Mouse (Mus musculus) heart, embryonic 14.5 days (tissue): ENCODE results near the gene Tbc1d25. TPM values are rescaled to one million over a fixed set of nuclear protein-coding genes. Genes with fewer than 3 reads are reported as not detected.

ENCODE experiments used
- ATAC-seq: fragments of 200-750 bp; cut with Nextera tagmentation; 2 replicates; pipeline ENCODE4 v1.8.0; 2017; ENCODE audit warnings: low read depth, moderate TSS enrichment; ENCODE audit not compliant: insufficient number of reproducible peaks, insufficient read depth, low FRiP score
- H3K27ac ChIP-seq, 2 experiments: fragments of 200-500 bp in 1 of 2; fragments of 300-500 bp in 1 of 2; sonication (generic) in 1 of 2; replicated peaks in 1 of 2; 2 replicates each; pipeline ENCODE4 v1.5.1; 2012 to 2014; ENCODE audit warnings: low read depth in 2 of 2, low read length in 2 of 2, control low read depth in 1 of 2, mild to moderate bottlenecking in 1 of 2, mixed read lengths in 1 of 2; ENCODE audit not compliant: control insufficient read depth in 1 of 2, insufficient read depth in 1 of 2
- H3K27me3 ChIP-seq: fragments of 300-500 bp; sonication (generic); 2 replicates; pipeline ENCODE4 v1.6.1; 2014; ENCODE audit warnings: mild to moderate bottlenecking, low read length, control low read depth; ENCODE audit not compliant: control insufficient read depth, insufficient read depth
- H3K36me3 ChIP-seq: fragments of 300-500 bp; sonication (generic); 2 replicates; pipeline ENCODE4 v1.6.1; 2014; ENCODE audit warnings: mild to moderate bottlenecking, control low read depth, low read length, mixed read lengths; ENCODE audit not compliant: control insufficient read depth, insufficient read depth
- H3K4me1 ChIP-seq, 2 experiments: fragments of 200-500 bp in 1 of 2; fragments of 300-500 bp in 1 of 2; sonication (generic) in 1 of 2; 2 replicates each; pipeline ENCODE4 v1.6.1; 2012 to 2014; ENCODE audit warnings: low read length in 2 of 2, control low read depth in 1 of 2, mixed read lengths in 1 of 2; ENCODE audit not compliant: control insufficient read depth in 2 of 2, insufficient read depth in 2 of 2
- H3K4me2 ChIP-seq: fragments of 300-500 bp; sonication (generic); 2 replicates; pipeline ENCODE4 v1.6.1; 2014; ENCODE audit warnings: mild to moderate bottlenecking, low read length
- H3K4me3 ChIP-seq, 2 experiments: fragments of 200-500 bp in 1 of 2; fragments of 300-500 bp in 1 of 2; sonication (generic) in 1 of 2; 2 replicates each; pipeline ENCODE4 v1.5.1; 2012 to 2014; ENCODE audit warnings: low read length in 2 of 2, mild to moderate bottlenecking in 2 of 2, control low read depth in 1 of 2, low read depth in 1 of 2, moderate library complexity in 1 of 2; ENCODE audit not compliant: control insufficient read depth in 1 of 2, insufficient read depth in 1 of 2
- H3K9ac ChIP-seq: fragments of 300-500 bp; sonication (generic); 2 replicates; pipeline ENCODE4 v1.6.1; 2014; ENCODE audit warnings: mild to moderate bottlenecking, low read length
- H3K9me3 ChIP-seq: fragments of 300-500 bp; sonication (generic); 2 replicates; pipeline ENCODE4 v1.6.1; 2016; ENCODE audit warnings: low read length, control low read depth; ENCODE audit not compliant: control insufficient read depth
- WGBS: fragments of 180-500 bp; shearing (Covaris S2); extraction: QIAGEN DNeasy Blood & Tissue Kit; methylation state at CpG from one replicate; pipeline ENCODE4 v1.1.7; 2014; 5-methylcytosine and 5-hydroxymethylcytosine counted together
- polyA plus RNA-seq: library from polyadenylated mRNA; unstranded; fragments of >200 nt; fragmentation: Nextera tagmentation; extraction: Ambion mirVana; gene quantifications from 2 replicates; pipeline ENCODE4 v1.2.1, GENCODE M21; 2014

Tbc1d25 gene
- polyA plus RNA-seq, result 10.4 and 12.0 TPM in 2 replicates

- Histone ChIP-seq H3K4me3 (peak within 1 kb of the TSS; percentile 62 to 89), H3K36me3 (peaks cover 23% of the 10 kb centered on the region), H3K4me2 (peak within 1 kb of the TSS; percentile 62), H3K9ac (peak within 1 kb of the TSS; percentile 78), H3K4me1 (no peaks in the 10 kb centered on the region), H3K27me3 (no peaks in the 10 kb centered on the region), H3K27ac (peak within 1 kb of the TSS; percentile 44 to 75; a peak in 3 of 4 replicates), H3K9me3 (no peaks in the 10 kb centered on the region)
- peak; percentile 91 for ATAC-seq
- WGBS, result 15% methylated on average over 56 of the region's 56 CpGs
Measured at GRCm38 (mm10) chrX:8175504-8176385, at the start of gene Tbc1d25. Tbc1d25 (minus strand) TSS chrX:8176181.

- H3K9me3 ChIP-seq, result no peaks in the 10 kb centered on the region
- H3K27me3 ChIP-seq, result no peaks in the 10 kb centered on the region
Measured at GRCm38 (mm10) chrX:8223473-8223872, 47.5 kb upstream of the Tbc1d25 start.

GRCm38 (mm10) chrX:8222678-8223421, 46.9 kb upstream of the Tbc1d25 start:
- no peak overlapping the region for H3K27ac ChIP-seq
- WGBS, result 53% methylated on average over 7 of the region's 7 CpGs
- 0 out of 4 replicates have a peak, but pooled peaks cover 0 to 2% of the 10 kb centered on the region in 2 experiments for H3K4me1 ChIP-seq
- no peaks in the 10 kb centered on the region for H3K27me3 ChIP-seq
- ATAC-seq, result no peak
- no peak overlapping the region for H3K9ac ChIP-seq
- no peak overlapping the region for H3K4me2 ChIP-seq
- no peaks in the 10 kb centered on the region for H3K9me3 ChIP-seq
- H3K4me3 ChIP-seq, result no peak overlapping the region
- no peaks in the 10 kb centered on the region for H3K36me3 ChIP-seq

More at GRCm38 (mm10) chrX:8223473-8223872, 47.5 kb upstream of the Tbc1d25 start:
- 72% methylated on average over 7 of the region's 7 CpGs for WGBS
- Histone ChIP-seq H3K27ac (no peak overlapping the region), H3K4me3 (no peak overlapping the region), H3K36me3 (no peaks in the 10 kb centered on the region), H3K4me1 (0 out of 4 replicates have a peak, but pooled peaks cover 0 to 2% of the 10 kb centered on the region in 2 experiments), H3K9ac (no peak overlapping the region), H3K4me2 (no peak overlapping the region)
- no peak for ATAC-seq

GRCm38 (mm10) chrX:8222296-8222677, 46.3 kb upstream of the Tbc1d25 start:
- H3K36me3 ChIP-seq, result no peaks in the 10 kb centered on the region
- no peak for ATAC-seq
- WGBS, result 63% methylated on average over 3 of the region's 3 CpGs

GRCm38 (mm10) chrX:8219651-8220050, 43.7 kb upstream of the Tbc1d25 start:
- ATAC-seq, result no peak
- H3K27ac ChIP-seq, result no peak overlapping the region
- no peak overlapping the region for H3K4me2 ChIP-seq
- H3K9me3 ChIP-seq, result no peaks in the 10 kb centered on the region
- H3K9ac ChIP-seq, result no peak overlapping the region
- 33% methylated on average over 8 of the region's 8 CpGs for WGBS
- no peaks in the 10 kb centered on the region for H3K27me3 ChIP-seq
- no peaks in the 10 kb centered on the region for H3K36me3 ChIP-seq
- no peak overlapping the region for H3K4me3 ChIP-seq
- H3K4me1 ChIP-seq, result 0 out of 4 replicates have a peak, but pooled peaks cover 0 to 2% of the 10 kb centered on the region in 2 experiments

More at GRCm38 (mm10) chrX:8222296-8222677, 46.3 kb upstream of the Tbc1d25 start:
- H3K4me1 ChIP-seq, result 0 out of 4 replicates have a peak, but pooled peaks cover 0 to 2% of the 10 kb centered on the region in 2 experiments
- no peaks in the 10 kb centered on the region for H3K9me3 ChIP-seq
- H3K9ac ChIP-seq, result no peak overlapping the region
- no peak overlapping the region for H3K27ac ChIP-seq
- H3K27me3 ChIP-seq, result no peaks in the 10 kb centered on the region
- no peak overlapping the region for H3K4me3 ChIP-seq
- no peak overlapping the region for H3K4me2 ChIP-seq

GRCm38 (mm10) chrX:8218114-8218513, 42.1 kb upstream of the Tbc1d25 start:
- H3K4me1 ChIP-seq, result 0 out of 4 replicates have a peak, but pooled peaks cover 0 to 2% of the 10 kb centered on the region in 2 experiments
- H3K27ac ChIP-seq, result no peak overlapping the region
- WGBS, result 39% methylated on average over 2 of the region's 2 CpGs
- H3K4me2 ChIP-seq, result no peak overlapping the region
- ATAC-seq, result no peak
- H3K27me3 ChIP-seq, result no peaks in the 10 kb centered on the region
- no peaks in the 10 kb centered on the region for H3K36me3 ChIP-seq
- no peak overlapping the region for H3K4me3 ChIP-seq
- no peaks in the 10 kb centered on the region for H3K9me3 ChIP-seq
- H3K9ac ChIP-seq, result no peak overlapping the region

- Histone ChIP-seq H3K4me1 (0 out of 4 replicates have a peak, but pooled peaks cover 0 to 2% of the 10 kb centered on the region in 2 experiments), H3K9ac (no peak overlapping the region), H3K4me2 (no peak overlapping the region), H3K27ac (no peak overlapping the region), H3K27me3 (no peaks in the 10 kb centered on the region), H3K36me3 (no peaks in the 10 kb centered on the region), H3K9me3 (no peaks in the 10 kb centered on the region), H3K4me3 (no peak overlapping the region)
- WGBS, result 31% methylated on average over 6 of the region's 6 CpGs
- ATAC-seq, result no peak
Measured at GRCm38 (mm10) chrX:8217383-8217782, 41.4 kb upstream of the Tbc1d25 start.
